Mouse (Mus musculus) spleen, adult 18-20 months (tissue): ENCODE measurements around the gene Calb2.

ENCODE experiments used
- DNase-seq, 2 experiments: peaks; one replicate each; pipeline ENCODE4 v3.0.0; 2022; ENCODE audit warnings: mixed read lengths in 2 of 2

Gene Calb2

DNA sequence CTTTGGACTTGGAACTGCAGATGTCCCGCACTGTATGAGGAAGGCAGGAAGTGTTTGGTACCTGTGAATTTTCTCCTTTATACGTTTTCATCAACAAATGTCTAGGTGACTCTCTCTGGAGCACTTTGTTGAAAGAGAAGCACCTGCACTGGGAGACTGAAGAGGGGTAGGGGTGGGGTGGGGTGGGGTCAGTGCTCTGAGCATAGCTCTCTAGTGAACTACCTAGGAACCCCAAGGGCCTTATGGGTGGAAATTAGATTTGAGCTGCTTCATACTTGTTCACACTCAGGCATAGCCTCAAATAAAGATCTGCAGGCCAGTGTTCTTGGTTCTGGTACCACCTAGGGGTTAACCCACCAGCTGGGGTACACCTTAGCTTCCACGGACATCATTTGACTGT, 65.4 kb downstream of the Calb2 start, which contains the start of gene Gm17720:
Gene Gm17720 (minus strand): TSS at position 101 of the 400 bp plus-strand sequence.
- DNase-seq = no peak

DNA sequence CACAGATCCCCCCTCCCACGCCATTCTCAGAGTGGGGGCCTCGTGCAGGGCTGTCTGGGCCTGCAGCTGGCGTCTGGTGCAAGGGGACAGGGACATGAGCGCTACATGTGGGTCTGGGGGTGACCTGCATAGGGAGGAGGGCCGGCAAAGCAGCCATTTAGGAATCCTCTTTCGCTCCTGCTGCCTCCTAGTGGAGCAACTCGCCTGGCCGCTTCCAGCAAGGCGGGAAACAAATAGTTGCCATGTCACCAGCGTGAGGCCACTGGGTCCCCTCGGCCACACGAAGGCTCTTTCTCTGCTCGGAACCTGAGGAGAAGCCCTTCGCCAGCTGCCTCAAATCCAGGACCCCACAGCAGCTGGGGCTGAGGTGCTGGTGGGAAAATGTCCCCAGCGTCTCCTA, 66.3 kb downstream of the Calb2 start:
- DNase-seq = no peak

DNA sequence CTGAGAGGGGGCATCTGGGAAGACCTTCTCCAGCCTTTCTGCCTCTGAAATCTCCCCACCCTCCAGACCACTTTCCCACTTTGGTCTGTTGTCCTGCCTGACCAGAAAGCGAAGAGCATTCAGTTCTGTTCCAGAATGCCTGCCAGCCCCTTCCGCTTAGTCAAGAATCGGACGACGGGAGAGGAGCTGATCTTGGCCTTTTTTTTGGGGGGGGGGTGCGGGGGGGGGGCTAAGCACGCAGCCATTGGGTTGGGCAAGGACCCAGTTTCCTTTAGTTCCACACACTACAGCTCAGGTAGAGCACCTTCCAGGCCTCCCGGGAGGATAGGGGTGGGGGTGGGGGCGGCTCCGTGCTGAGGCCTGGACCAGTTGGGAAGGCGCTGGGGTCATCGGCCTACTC, 67.1 kb downstream of the Calb2 start, which contains the start of gene Gm21964:
Gene Gm21964 (plus strand): TSS at position 301 of the 400 bp plus-strand sequence.
- no peak for DNase-seq

DNA sequence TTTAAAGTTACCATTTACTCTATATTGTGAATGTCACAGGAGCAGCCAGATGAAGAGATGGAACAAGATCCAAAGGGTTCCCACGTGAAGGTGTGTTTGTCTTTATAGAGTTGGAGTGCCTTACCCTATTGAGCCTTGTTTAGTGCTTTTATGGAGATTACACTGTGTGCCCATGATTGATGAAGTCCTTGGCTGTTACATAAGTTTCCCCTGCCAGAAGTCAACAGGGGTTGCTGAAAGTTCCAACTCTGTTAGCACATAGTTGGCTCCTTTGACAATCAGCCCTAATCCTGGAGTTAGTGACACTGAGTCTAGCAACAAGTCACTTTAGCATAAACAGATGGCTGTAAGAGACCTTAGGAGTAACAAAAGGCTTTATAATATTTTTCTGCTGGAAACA, 76.1 kb downstream of the Calb2 start:
- DNase-seq = no peak
